Mouse (Mus musculus): ENCODE measurements around the gene Dhodh. TPM values are rescaled to one million over a fixed set of nuclear protein-coding genes. Genes with fewer than 3 reads are reported as not detected.

Dhodh gene
- polyA plus RNA-seq, 1 experiment = 21.9 TPM

DNA sequence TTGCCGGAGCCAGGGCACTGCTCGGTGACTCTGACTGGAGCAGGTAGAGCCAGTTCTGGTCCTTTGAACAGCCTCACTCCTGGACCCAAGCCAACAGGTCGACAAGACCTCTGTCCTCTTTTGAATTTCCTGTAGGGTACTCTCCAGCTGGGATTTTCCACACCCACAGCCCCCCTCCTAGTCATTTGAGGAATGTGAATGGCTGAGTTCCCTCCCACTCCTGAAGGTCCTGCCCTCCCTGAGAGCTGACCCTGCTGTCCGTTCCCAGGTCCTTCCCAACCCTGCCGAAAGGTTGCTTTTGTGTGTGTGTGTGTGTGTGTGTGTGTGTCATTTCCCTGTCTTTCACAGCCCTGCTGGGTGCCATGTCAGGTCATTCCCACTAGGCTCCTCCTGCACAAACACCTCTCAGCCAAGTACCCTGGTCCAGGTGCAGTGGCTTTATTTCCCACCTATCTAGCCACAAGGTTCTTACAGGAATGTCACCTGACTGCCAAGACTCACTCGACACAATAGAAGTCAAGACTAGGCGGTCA lies 21.4 kb downstream of the Dhodh start:
- Histone ChIP-seq H3K79me2 (ENCODE audit: control insufficient read depth, insufficient read depth) (no peaks in the 10 kb centered on the region), H3K4me3 (ENCODE audit: insufficient read depth, poor library complexity, severe bottlenecking) (no peak overlapping the region), H3K36me3 (ENCODE audit: control insufficient read depth, insufficient read depth) (peaks cover 3% of the 10 kb centered on the region), H3ac (ENCODE audit: control insufficient read depth, insufficient read length, low read depth) (no peak overlapping the region), H3K79me3 (ENCODE audit: low read depth) (no peaks in the 10 kb centered on the region), H3K27me3 (ENCODE audit: control insufficient read depth, insufficient read depth, insufficient read length) (peaks cover 32% of the 10 kb centered on the region)
- TF ChIP-seq FOSL1 (IDR thresholded peaks at IDR 0.05; ENCODE audit: insufficient read depth, low read length, poor library complexity, severe bottlenecking) (no peak), MYOG (IDR thresholded peaks at IDR 0.05; ENCODE audit: control insufficient read depth, extremely low read depth, insufficient read length) (no peak), MAX (IDR thresholded peaks at IDR 0.05) (no peak), CTCF (IDR thresholded peaks at IDR 0.05; ENCODE audit: control insufficient read depth, insufficient read depth, insufficient read length) (no peak), CEBPB (IDR thresholded peaks at IDR 0.05; ENCODE audit: low read depth) (no peak), MYOD1 (IDR thresholded peaks at IDR 0.05; ENCODE audit: control insufficient read depth, insufficient read length, low read depth) (no peak), USF1 (IDR thresholded peaks at IDR 0.05; ENCODE audit: low read depth) (no peak)

- Histone ChIP-seq H3K79me2 (ENCODE audit: control insufficient read depth, insufficient read depth) (no peaks in the 10 kb centered on the region), H3K36me3 (ENCODE audit: control insufficient read depth, insufficient read depth) (no peaks in the 10 kb centered on the region), H3K79me3 (ENCODE audit: low read depth) (no peaks in the 10 kb centered on the region), H3K4me3 (ENCODE audit: insufficient read depth, poor library complexity, severe bottlenecking) (no peak overlapping the region), H3K27me3 (ENCODE audit: control insufficient read depth, insufficient read depth, insufficient read length) (peaks cover 32% of the 10 kb centered on the region), H3ac (ENCODE audit: control insufficient read depth, insufficient read length, low read depth) (no peak overlapping the region)
- TF ChIP-seq CEBPB (IDR thresholded peaks at IDR 0.05; ENCODE audit: low read depth) (no peak), MYOG (IDR thresholded peaks at IDR 0.05; ENCODE audit: control insufficient read depth, extremely low read depth, insufficient read length) (no peak), USF1 (IDR thresholded peaks at IDR 0.05; ENCODE audit: low read depth) (no peak), MAX (IDR thresholded peaks at IDR 0.05) (no peak)
Measured at GRCm38 (mm10) chr8:109585652-109586051, 22.8 kb downstream of the Dhodh start.

- Histone ChIP-seq H3K79me2 (ENCODE audit: control insufficient read depth, insufficient read depth) (no peaks in the 10 kb centered on the region), H3K27me3 (ENCODE audit: control insufficient read depth, insufficient read depth, insufficient read length) (peaks cover 35% of the 10 kb centered on the region), H3K4me3 (ENCODE audit: insufficient read depth, poor library complexity, severe bottlenecking) (no peak overlapping the region), H3K79me3 (ENCODE audit: low read depth) (no peaks in the 10 kb centered on the region), H3ac (ENCODE audit: control insufficient read depth, insufficient read length, low read depth) (no peak overlapping the region), H3K36me3 (ENCODE audit: control insufficient read depth, insufficient read depth) (no peaks in the 10 kb centered on the region)
- TF ChIP-seq MAX (IDR thresholded peaks at IDR 0.05) = no peak
- TF ChIP-seq FOSL1 (IDR thresholded peaks at IDR 0.05; ENCODE audit: insufficient read depth, low read length, poor library complexity, severe bottlenecking) = no peak
- TF ChIP-seq CTCF (IDR thresholded peaks at IDR 0.05; ENCODE audit: control insufficient read depth, insufficient read depth, insufficient read length) = no peak
- no peak for TF ChIP-seq CEBPB (IDR thresholded peaks at IDR 0.05; ENCODE audit: low read depth)
- TF ChIP-seq MYOG (IDR thresholded peaks at IDR 0.05; ENCODE audit: control insufficient read depth, extremely low read depth, insufficient read length) = no peak
- no peak for TF ChIP-seq MYOD1 (IDR thresholded peaks at IDR 0.05; ENCODE audit: control insufficient read depth, insufficient read length, low read depth)
- TF ChIP-seq USF1 (IDR thresholded peaks at IDR 0.05; ENCODE audit: low read depth) = no peak
Measured at GRCm38 (mm10) chr8:109584830-109585229, 23.6 kb downstream of the Dhodh start.

DNA sequence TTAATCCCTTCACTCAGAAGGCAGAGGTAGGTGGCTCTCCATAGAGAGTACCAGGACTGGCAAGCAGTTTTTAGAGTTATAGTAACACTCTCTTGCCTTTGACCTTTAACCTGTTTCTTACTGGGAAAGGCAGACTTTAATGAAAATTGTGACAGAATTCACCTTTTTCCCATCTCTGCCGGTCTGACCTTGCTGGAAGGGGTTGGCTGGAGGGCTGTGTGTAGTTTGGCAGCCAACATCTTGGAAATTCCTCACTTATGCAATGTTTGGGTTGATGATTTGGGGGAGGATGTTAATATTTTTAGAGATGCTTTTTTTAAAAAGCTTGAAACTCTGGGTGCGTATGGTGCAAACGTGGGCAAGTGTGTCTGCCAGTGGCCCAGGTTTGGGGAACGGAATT lies 24.2 kb downstream of the Dhodh start:
- H3K36me3 ChIP-seq (ENCODE audit: control insufficient read depth, insufficient read depth) = no peaks in the 10 kb centered on the region
- no peaks in the 10 kb centered on the region for H3K79me2 ChIP-seq (ENCODE audit: control insufficient read depth, insufficient read depth)
- no peak overlapping the region for H3K4me3 ChIP-seq (ENCODE audit: insufficient read depth, poor library complexity, severe bottlenecking)
- H3K79me3 ChIP-seq (ENCODE audit: low read depth) = no peaks in the 10 kb centered on the region
- H3K27me3 ChIP-seq (ENCODE audit: control insufficient read depth, insufficient read depth, insufficient read length) = peaks cover 35% of the 10 kb centered on the region
- no peak overlapping the region for H3ac ChIP-seq (ENCODE audit: control insufficient read depth, insufficient read length, low read depth)
- TF ChIP-seq MYOG (IDR thresholded peaks at IDR 0.05; ENCODE audit: control insufficient read depth, extremely low read depth, insufficient read length) (no peak), MYOD1 (IDR thresholded peaks at IDR 0.05; ENCODE audit: control insufficient read depth, insufficient read length, low read depth) (no peak), MAX (IDR thresholded peaks at IDR 0.05) (no peak), USF1 (IDR thresholded peaks at IDR 0.05; ENCODE audit: low read depth) (no peak), CTCF (IDR thresholded peaks at IDR 0.05; ENCODE audit: control insufficient read depth, insufficient read depth, insufficient read length) (no peak), CEBPB (IDR thresholded peaks at IDR 0.05; ENCODE audit: low read depth) (no peak), FOSL1 (IDR thresholded peaks at IDR 0.05; ENCODE audit: insufficient read depth, low read length, poor library complexity, severe bottlenecking) (no peak)

DNA sequence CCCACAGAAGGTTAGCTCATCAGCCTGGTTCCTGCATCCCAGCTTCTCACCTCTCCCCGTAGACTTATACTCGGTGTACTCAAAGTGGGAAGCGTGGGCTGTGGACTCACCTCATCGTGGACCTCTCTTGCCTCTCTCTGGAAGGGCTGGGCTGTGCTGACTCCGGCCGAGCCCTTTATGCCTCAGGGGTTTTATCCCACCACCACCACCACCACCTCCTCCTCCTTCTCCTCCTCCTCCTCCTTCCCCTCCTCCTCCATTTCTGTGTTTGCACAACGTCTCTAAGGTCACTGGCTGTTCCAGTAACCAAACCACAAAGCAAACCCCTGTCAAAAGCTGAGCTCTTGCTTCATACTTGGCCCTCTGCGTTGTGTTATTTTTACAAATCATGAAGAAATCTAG lies 29.6 kb downstream of the Dhodh start, which contains the start of gene Hp:
Gene Hp (minus strand): TSS at position 273 of the 402 bp plus-strand sequence.
- Histone ChIP-seq H3K79me3 (ENCODE audit: low read depth) (no peaks in the 10 kb centered on the region), H3K36me3 (ENCODE audit: control insufficient read depth, insufficient read depth) (no peaks in the 10 kb centered on the region), H3K79me2 (ENCODE audit: control insufficient read depth, insufficient read depth) (no peaks in the 10 kb centered on the region), H3K27me3 (ENCODE audit: control insufficient read depth, insufficient read depth, insufficient read length) (peaks cover 17% of the 10 kb centered on the region), H3K4me3 (ENCODE audit: insufficient read depth, poor library complexity, severe bottlenecking) (no peak within 1 kb of the TSS), H3ac (ENCODE audit: control insufficient read depth, insufficient read length, low read depth) (no peak within 1 kb of the TSS)
- TF ChIP-seq MAX (IDR thresholded peaks at IDR 0.05) (no peak), MYOD1 (IDR thresholded peaks at IDR 0.05; ENCODE audit: control insufficient read depth, insufficient read length, low read depth) (no peak), USF1 (IDR thresholded peaks at IDR 0.05; ENCODE audit: low read depth) (no peak), FOSL1 (IDR thresholded peaks at IDR 0.05; ENCODE audit: insufficient read depth, low read length, poor library complexity, severe bottlenecking) (no peak), CTCF (IDR thresholded peaks at IDR 0.05; ENCODE audit: control insufficient read depth, insufficient read depth, insufficient read length) (no peak)

DNA sequence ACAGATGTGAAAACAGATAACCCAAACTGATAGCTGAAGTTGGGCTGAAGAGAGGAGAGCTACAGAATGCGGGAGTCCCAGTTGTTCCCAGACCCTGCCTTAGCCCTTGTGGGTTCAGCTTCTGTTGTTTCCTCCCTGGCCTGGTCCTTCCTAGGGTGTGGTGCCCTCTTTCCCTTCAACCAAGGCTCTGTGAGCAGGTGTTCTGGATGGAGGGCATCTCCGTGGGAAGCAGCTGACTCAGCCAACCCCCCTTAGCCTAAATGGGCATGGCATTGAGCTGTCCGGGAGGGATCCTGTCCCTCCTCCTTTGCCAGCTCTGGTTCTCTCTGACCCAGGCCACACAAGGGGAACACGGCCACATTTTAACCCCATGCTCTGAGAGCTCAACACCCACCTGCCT lies 32.2 kb downstream of the Dhodh start:
- Histone ChIP-seq H3K27me3 (ENCODE audit: control insufficient read depth, insufficient read depth, insufficient read length) (peaks cover 3% of the 10 kb centered on the region), H3K36me3 (ENCODE audit: control insufficient read depth, insufficient read depth) (no peaks in the 10 kb centered on the region), H3K79me2 (ENCODE audit: control insufficient read depth, insufficient read depth) (no peaks in the 10 kb centered on the region), H3ac (ENCODE audit: control insufficient read depth, insufficient read length, low read depth) (no peak overlapping the region), H3K79me3 (ENCODE audit: low read depth) (no peaks in the 10 kb centered on the region), H3K4me3 (ENCODE audit: insufficient read depth, poor library complexity, severe bottlenecking) (no peak overlapping the region)
- TF ChIP-seq MAX (IDR thresholded peaks at IDR 0.05) (no peak), MYOD1 (IDR thresholded peaks at IDR 0.05; ENCODE audit: control insufficient read depth, insufficient read length, low read depth) (no peak), CEBPB (IDR thresholded peaks at IDR 0.05; ENCODE audit: low read depth) (no peak), CTCF (IDR thresholded peaks at IDR 0.05; ENCODE audit: control insufficient read depth, insufficient read depth, insufficient read length) (no peak), USF1 (IDR thresholded peaks at IDR 0.05; ENCODE audit: low read depth) (no peak), MYOG (IDR thresholded peaks at IDR 0.05; ENCODE audit: control insufficient read depth, extremely low read depth, insufficient read length) (no peak), FOSL1 (IDR thresholded peaks at IDR 0.05; ENCODE audit: insufficient read depth, low read length, poor library complexity, severe bottlenecking) (no peak)
